Mouse (Mus musculus): Measurements from ENCODE around the gene Cnnm3. TPM values are rescaled to one million over a fixed set of nuclear protein-coding genes. Genes with fewer than 3 reads are reported as not detected.

Cnnm3 gene
- polyA plus RNA-seq, 1 experiment, result 13.0 TPM

- 28% methylated on average over 4 of the region's 4 CpGs for WGBS
- H3K4me3 ChIP-seq (ENCODE audit: low read depth, low read length), result no peak overlapping the region
- H3K27ac ChIP-seq (ENCODE audit: insufficient read depth, low read depth, low read length), result peak overlapping the region; percentile 45
- H3K27me3 ChIP-seq (ENCODE audit: control insufficient read depth, insufficient read depth, low read length), result no peaks in the 10 kb centered on the region
- TF ChIP-seq CTCF (IDR thresholded peaks at IDR 0.05; ENCODE audit: extremely low read depth, insufficient read length, insufficient replicate concordance, low read depth, low read length), result peak; percentile 6; the same call in 1 of the 2 replicates
- TF ChIP-seq POLR2A (IDR thresholded peaks at IDR 0.05; ENCODE audit: low read depth, low read length), result no peak
- peaks cover 17% of the 10 kb centered on the region for H3K36me3 ChIP-seq (ENCODE audit: control insufficient read depth, insufficient read depth, low read length)
- peaks cover 33% of the 10 kb centered on the region for H3K4me1 ChIP-seq (ENCODE audit: control insufficient read depth, insufficient read depth, insufficient read length, low read length)
Measured at GRCm38 (mm10) chr1:36483825-36484224, 27.8 kb upstream of the Cnnm3 start.

- 18% methylated on average over 7 of the region's 7 CpGs for WGBS
- Histone ChIP-seq H3K36me3 (ENCODE audit: control insufficient read depth, insufficient read depth, low read length) (peaks cover 11% of the 10 kb centered on the region), H3K27me3 (ENCODE audit: control insufficient read depth, insufficient read depth, low read length) (no peaks in the 10 kb centered on the region), H3K4me3 (ENCODE audit: low read depth, low read length) (no peak overlapping the region), H3K4me1 (ENCODE audit: control insufficient read depth, insufficient read depth, insufficient read length, low read length) (peaks cover 32% of the 10 kb centered on the region), H3K27ac (ENCODE audit: insufficient read depth, low read depth, low read length) (no peak overlapping the region; the same call in 1 of the 2 replicates)
- TF ChIP-seq CTCF (IDR thresholded peaks at IDR 0.05; ENCODE audit: extremely low read depth, insufficient read length, insufficient replicate concordance, low read depth, low read length) (no peak), POLR2A (IDR thresholded peaks at IDR 0.05; ENCODE audit: low read depth, low read length) (no peak)
Measured at GRCm38 (mm10) chr1:36485080-36485479, 26.6 kb upstream of the Cnnm3 start.

GRCm38 (mm10) chr1:36487111-36487510, 24.6 kb upstream of the Cnnm3 start:
- no peak overlapping the region for H3K4me3 ChIP-seq (ENCODE audit: low read depth, low read length)
- H3K4me1 ChIP-seq (ENCODE audit: control insufficient read depth, insufficient read depth, insufficient read length, low read length), result peaks cover 38% of the 10 kb centered on the region
- peaks cover 11% of the 10 kb centered on the region for H3K36me3 ChIP-seq (ENCODE audit: control insufficient read depth, insufficient read depth, low read length)
- no peak overlapping the region for H3K27ac ChIP-seq (ENCODE audit: insufficient read depth, low read depth, low read length)
- H3K27me3 ChIP-seq (ENCODE audit: control insufficient read depth, insufficient read depth, low read length), result no peaks in the 10 kb centered on the region
- no peak for TF ChIP-seq POLR2A (IDR thresholded peaks at IDR 0.05; ENCODE audit: low read depth, low read length)
- TF ChIP-seq CTCF (IDR thresholded peaks at IDR 0.05; ENCODE audit: extremely low read depth, insufficient read length, insufficient replicate concordance, low read depth, low read length), result no peak
- WGBS, result 93% methylated on average over 9 of the region's 9 CpGs

- peaks cover 10% of the 10 kb centered on the region for H3K36me3 ChIP-seq (ENCODE audit: control insufficient read depth, insufficient read depth, low read length)
- 84% methylated on average over 6 of the region's 6 CpGs for WGBS
- TF ChIP-seq CTCF (IDR thresholded peaks at IDR 0.05; ENCODE audit: extremely low read depth, insufficient read length, insufficient replicate concordance, low read depth, low read length) (no peak), POLR2A (IDR thresholded peaks at IDR 0.05; ENCODE audit: low read depth, low read length) (no peak)
- H3K27me3 ChIP-seq (ENCODE audit: control insufficient read depth, insufficient read depth, low read length), result no peaks in the 10 kb centered on the region
- H3K4me3 ChIP-seq (ENCODE audit: low read depth, low read length), result no peak overlapping the region
- H3K4me1 ChIP-seq (ENCODE audit: control insufficient read depth, insufficient read depth, insufficient read length, low read length), result peaks cover 32% of the 10 kb centered on the region
- H3K27ac ChIP-seq (ENCODE audit: insufficient read depth, low read depth, low read length), result no peak overlapping the region
Measured at GRCm38 (mm10) chr1:36489661-36490060, 22.0 kb upstream of the Cnnm3 start.

GRCm38 (mm10) chr1:36492416-36493139, 19.1 kb upstream of the Cnnm3 start:
- Histone ChIP-seq H3K4me1 (ENCODE audit: control insufficient read depth, insufficient read depth, insufficient read length, low read length) (peaks cover 31% of the 10 kb centered on the region), H3K4me3 (ENCODE audit: low read depth, low read length) (peak overlapping the region; percentile 44), H3K27ac (ENCODE audit: insufficient read depth, low read depth, low read length) (peak overlapping the region; percentile 71), H3K36me3 (ENCODE audit: control insufficient read depth, insufficient read depth, low read length) (peaks cover 7% of the 10 kb centered on the region), H3K27me3 (ENCODE audit: control insufficient read depth, insufficient read depth, low read length) (no peaks in the 10 kb centered on the region)
- WGBS, result 17% methylated on average over 9 of the region's 9 CpGs
- no peak for TF ChIP-seq POLR2A (IDR thresholded peaks at IDR 0.05; ENCODE audit: low read depth, low read length)
- peak; percentile 57; the same call in 1 of the 2 replicates for TF ChIP-seq CTCF (IDR thresholded peaks at IDR 0.05; ENCODE audit: extremely low read depth, insufficient read length, insufficient replicate concordance, low read depth, low read length)

- Histone ChIP-seq H3K27ac (ENCODE audit: insufficient read depth, low read depth, low read length) (peak overlapping the region; percentile 71), H3K4me3 (ENCODE audit: low read depth, low read length) (peak overlapping the region; percentile 28; the same call in 1 of the 2 replicates), H3K4me1 (ENCODE audit: control insufficient read depth, insufficient read depth, insufficient read length, low read length) (peaks cover 31% of the 10 kb centered on the region)
Measured at GRCm38 (mm10) chr1:36493299-36493698, 18.4 kb upstream of the Cnnm3 start.

GRCm38 (mm10) chr1:36496719-36497118, 14.9 kb upstream of the Cnnm3 start:
- WGBS, result 43% methylated on average over 2 of the region's 2 CpGs
- Histone ChIP-seq H3K27me3 (ENCODE audit: control insufficient read depth, insufficient read depth, low read length) (no peaks in the 10 kb centered on the region), H3K4me3 (ENCODE audit: low read depth, low read length) (no peak overlapping the region), H3K4me1 (ENCODE audit: control insufficient read depth, insufficient read depth, insufficient read length, low read length) (peaks cover 19% of the 10 kb centered on the region), H3K36me3 (ENCODE audit: control insufficient read depth, insufficient read depth, low read length) (peaks cover 31% of the 10 kb centered on the region), H3K27ac (ENCODE audit: insufficient read depth, low read depth, low read length) (no peak overlapping the region)
- TF ChIP-seq CTCF (IDR thresholded peaks at IDR 0.05; ENCODE audit: extremely low read depth, insufficient read length, insufficient replicate concordance, low read depth, low read length) (no peak), POLR2A (IDR thresholded peaks at IDR 0.05; ENCODE audit: low read depth, low read length) (no peak)

More at GRCm38 (mm10) chr1:36493299-36493698, 18.4 kb upstream of the Cnnm3 start:
- no peak for TF ChIP-seq POLR2A (IDR thresholded peaks at IDR 0.05; ENCODE audit: low read depth, low read length)
- no peak for TF ChIP-seq CTCF (IDR thresholded peaks at IDR 0.05; ENCODE audit: extremely low read depth, insufficient read length, insufficient replicate concordance, low read depth, low read length)
- WGBS, result 34% methylated on average over 6 of the region's 6 CpGs
- Histone ChIP-seq H3K27me3 (ENCODE audit: control insufficient read depth, insufficient read depth, low read length) (no peaks in the 10 kb centered on the region), H3K36me3 (ENCODE audit: control insufficient read depth, insufficient read depth, low read length) (peaks cover 11% of the 10 kb centered on the region)

Measured in small intestine, adult 2 months (tissue).